In genomic region chr6:107556996-107557395, GRCm38 (mm10) we compare ENCODE assay signal across 7 mouse cellular contexts. TPM values are rescaled to one million over a fixed set of nuclear protein-coding genes. Genes with fewer than 3 reads are reported as not detected.
A peak's percentile ranks its signal among the peaks of the same experiment; 100 is the strongest.
DNase-seq lines count a peak whose midpoint lies in the region; ATAC-seq lines count a peak whose summit lies in the region.

No protein-coding gene starts in this region.

- peak; percentile 48 to 68 for DNase-seq in right cerebral cortex, postnatal 10 days (ENCODE audit: low spot score in 2 of 2)
- no peak for DNase-seq in right cerebral cortex, postnatal 36 days (ENCODE audit: low spot score in 2 of 2)
- DNase-seq in cerebellum, postnatal 36 days: peak; percentile 71 to 77
- DNase-seq in layer of hippocampus, postnatal 10 days (ENCODE audit: low spot score in 2 of 2): peak; percentile 69 to 73
- no peak for DNase-seq in testis, postnatal 14 days (ENCODE audit: low spot score)

- ATAC-seq in erythroid progenitor cell, adult 5-6 weeks (replicated peaks; ENCODE audit: low FRiP score, poor library complexity, severe bottlenecking): no peak
- no peak for ATAC-seq in activated CD4-positive, CD25-positive, alpha-beta regulatory T cell, adult 4 months

RNA-seq across cellular contexts. Expression of gene Lrrn1, which starts 27.4 kb away (rescaled TPM):
- 10 to 100 TPM; 49.4 to 57.6 TPM for total RNA-seq in layer of hippocampus, postnatal 10 days (2021)
- not detected in 2 replicates for total RNA-seq in erythroid progenitor cell, adult 5-6 weeks (2015; ENCODE audit: low replicate concordance)
- total RNA-seq in erythroid progenitor cell, adult 5-6 weeks (2017; ENCODE audit: low replicate concordance): 0.38 TPM in 1 of 2 replicates, not detected in the other
- polyA plus RNA-seq in activated CD4-positive, CD25-positive, alpha-beta regulatory T cell, adult 4 months (2017; shearing (Covaris generic)): not detected

Comparison
In these comparisons a context has a peak if more than half of its experiments do, and no peak if none do; other contexts are left out.
1. DNase-seq: peak in right cerebral cortex, postnatal 10 days (2 of 2), cerebellum, postnatal 36 days (2 of 2) and layer of hippocampus, postnatal 10 days (2 of 2); none in right cerebral cortex, postnatal 36 days (0 of 2) and testis, postnatal 14 days (single experiment).
2. RNA of gene Lrrn1, which starts 27.4 kb away (total RNA-seq): 49.4 to 57.6 TPM in layer of hippocampus, postnatal 10 days; 0.38 TPM in erythroid progenitor cell, adult 5-6 weeks; every median in the first group is over 10 times any median in the second.